ENCODE assay signal across 10 mouse cellular contexts in the genomic region with DNA sequence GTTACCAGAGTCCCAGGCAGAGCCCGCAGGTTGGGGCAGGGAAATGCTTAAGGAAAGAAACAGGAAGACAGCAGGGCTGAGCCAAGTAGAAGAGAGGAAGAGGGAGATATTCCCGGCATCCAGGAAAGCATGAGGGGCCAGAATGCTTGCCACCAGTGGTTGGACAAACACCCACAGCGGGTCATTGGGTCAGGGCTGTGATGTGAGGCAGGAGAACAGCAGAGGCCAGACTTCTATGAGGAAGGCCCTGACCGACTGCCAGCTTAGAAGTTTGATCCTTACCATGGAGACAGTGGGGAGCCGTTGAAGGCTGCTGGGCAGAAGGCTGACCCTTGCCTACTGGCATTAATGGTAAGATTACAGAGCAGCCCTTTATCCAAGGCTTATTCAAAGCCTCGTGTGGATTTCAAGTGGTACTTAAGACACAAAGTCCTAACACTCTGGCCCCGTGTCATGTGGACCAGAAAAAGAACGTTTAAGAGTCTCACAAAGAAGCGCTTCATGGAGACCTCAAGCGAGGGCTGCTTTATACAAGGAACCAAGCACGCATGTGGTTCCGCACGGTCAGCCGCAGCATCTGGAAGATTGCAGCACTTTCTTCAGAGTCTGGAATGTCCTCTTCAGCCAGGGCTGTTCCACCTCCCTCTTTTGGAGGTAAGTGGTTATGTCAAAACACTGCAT. TPM values are rescaled to one million over a fixed set of nuclear protein-coding genes. Genes with fewer than 3 reads are reported as not detected.
DNase-seq lines count a peak whose midpoint lies in the region; ATAC-seq and TF ChIP-seq lines count a peak whose summit lies in the region.
"Had no signal": no experiment of that assay in that cellular context is flagged by ENCODE, and none has a peak within 500 bp of the region (broad histone marks: within the 10 kb centered on the region; RNA-seq: fewer than 3 reads in every experiment).

No protein-coding gene starts in this region.

- H3K9me3 ChIP-seq in midbrain, embryonic 10.5 days (replicated peaks), result 0 out of 2 replicates have a peak, but pooled peaks cover 3% of the 10 kb centered on the region
- H3K9me3 ChIP-seq in midbrain, embryonic 13.5 days, result no peaks in the 10 kb centered on the region
- no peaks in the 10 kb centered on the region for H3K9me3 ChIP-seq in limb, embryonic 13.5 days

- TF ChIP-seq POLR2A in olfactory bulb, adult 2 months (IDR thresholded peaks at IDR 0.05; ENCODE audit: insufficient read depth, low read depth, low read length), result no peak

- ATAC-seq in midbrain, embryonic 13.5 days, result no peak
- 0 out of 2 replicates have a peak, but pooled peaks have one; percentile 8 for ATAC-seq in limb, embryonic 13.5 days (ENCODE audit: low FRiP score, low read depth)
- ATAC-seq: forebrain, embryonic 16.5 days; inflammation-experienced regulatory T-cells, adult 6 months had no signal

- H3K4me2 ChIP-seq in midbrain, embryonic 13.5 days (replicated peaks), result no peak overlapping the region
- H3K4me2 ChIP-seq in limb, embryonic 13.5 days (replicated peaks), result peak overlapping the region; percentile 44

- intact Hi-C loops in gastrocnemius, adult 2 months (cut with DNase I), result loop anchor here (5.0 kb wide), 1 partner anchor 37 kb away; no protein-coding TSS in a partner anchor
- intact Hi-C loops in gastrocnemius, postnatal 14 days (cut with DNase I; ENCODE audit: low total_unique reads), result loop anchor here (5.0 kb wide), 1 partner anchor 52 kb away; no protein-coding TSS in a partner anchor

- H3K27me3 ChIP-seq in midbrain, embryonic 10.5 days (ENCODE audit: low read depth, poor library complexity, severe bottlenecking), result peaks cover 59% of the 10 kb centered on the region
- H3K27me3 ChIP-seq in midbrain, embryonic 13.5 days, result peaks cover 3% of the 10 kb centered on the region; the same call in 1 of the 2 replicates
- H3K27me3 ChIP-seq in limb, embryonic 13.5 days, result no peaks in the 10 kb centered on the region

- peaks cover 73% of the 10 kb centered on the region for H3K4me1 ChIP-seq in midbrain, embryonic 10.5 days
- H3K4me1 ChIP-seq in midbrain, embryonic 13.5 days (replicated peaks), result peaks cover 56% of the 10 kb centered on the region
- peaks cover 71% of the 10 kb centered on the region for H3K4me1 ChIP-seq in limb, embryonic 13.5 days
- peaks cover 14% of the 10 kb centered on the region for H3K4me1 ChIP-seq in olfactory bulb, adult 2 months (ENCODE audit: control insufficient read depth, insufficient read depth, low read length)

- 0 out of 2 replicates have a peak overlapping the region, but pooled peaks have one; percentile 6 for H3K4me3 ChIP-seq in gastrocnemius, adult 2 months
- peak overlapping the region; percentile 7; the same call in 1 of the 2 replicates for H3K4me3 ChIP-seq in midbrain, embryonic 10.5 days
- no peak overlapping the region for H3K4me3 ChIP-seq in midbrain, embryonic 13.5 days (replicated peaks)
- no peak overlapping the region for H3K4me3 ChIP-seq in limb, embryonic 13.5 days
- no peak overlapping the region for H3K4me3 ChIP-seq in olfactory bulb, adult 2 months (ENCODE audit: insufficient read depth, low read depth, low read length)

- WGBS in midbrain, embryonic 10.5 days, result 32% methylated on average over 14 of the region's 14 CpGs
- WGBS in midbrain, embryonic 13.5 days, result 30% methylated on average over 14 of the region's 14 CpGs
- 37% methylated on average over 14 of the region's 14 CpGs for WGBS in limb, embryonic 13.5 days
- WGBS in olfactory bulb, adult 2 months, result 64% methylated on average over 14 of the region's 14 CpGs

- no peak overlapping the region for H3K9ac ChIP-seq in midbrain, embryonic 13.5 days (replicated peaks)
- no peak overlapping the region for H3K9ac ChIP-seq in limb, embryonic 13.5 days

- peaks cover 2% of the 10 kb centered on the region for H3K36me3 ChIP-seq in midbrain, embryonic 10.5 days
- no peaks in the 10 kb centered on the region for H3K36me3 ChIP-seq in midbrain, embryonic 13.5 days
- peaks cover 10% of the 10 kb centered on the region; the same call in 1 of the 2 replicates for H3K36me3 ChIP-seq in limb, embryonic 13.5 days

- DNase-seq in gastrocnemius, adult 2 months, result no peak
- DNase-seq in gastrocnemius, postnatal 10 days, result no peak
- peak; percentile 62 for DNase-seq in midbrain, embryonic 10.5 days (ENCODE audit: low spot score)
- DNase-seq in yolk sac, embryonic 10.5 days (ENCODE audit: low spot score), result no peak
- DNase-seq in gastrocnemius, postnatal 14 days, result no peak

- H3K27ac ChIP-seq in gastrocnemius, adult 2 months, result peak overlapping the region; percentile 61
- 0 out of 2 replicates have a peak overlapping the region, but pooled peaks have one; percentile 17 for H3K27ac ChIP-seq in midbrain, embryonic 10.5 days (replicated peaks)
- no peak overlapping the region for H3K27ac ChIP-seq in midbrain, embryonic 13.5 days
- peak overlapping the region; percentile 82 for H3K27ac ChIP-seq in limb, embryonic 13.5 days
- H3K27ac ChIP-seq in olfactory bulb, adult 2 months (ENCODE audit: insufficient read depth, low read depth, low read length), result 0 out of 2 replicates have a peak overlapping the region, but pooled peaks have one; percentile 26

- TF ChIP-seq CTCF in gastrocnemius, adult 2 months (IDR thresholded peaks at IDR 0.05), result no peak
- no peak for TF ChIP-seq CTCF in olfactory bulb, adult 2 months (IDR thresholded peaks at IDR 0.05; ENCODE audit: insufficient read depth, low read depth, low read length)

RNA-seq across cellular contexts. Expression of a gene that starts 4.0 kb away (rescaled TPM):
- total RNA-seq in gastrocnemius, adult 2 months (2021), result 10 to 100 TPM; 10.2 to 11.9 TPM
- 10 to 100 TPM; 15.6 to 18.5 TPM for total RNA-seq in gastrocnemius, postnatal 10 days (2021)
- 5.9 and 6.3 TPM in 2 replicates for polyA plus RNA-seq in midbrain, embryonic 10.5 days (2016; fragmentation: Nextera tagmentation; extraction: Ambion mirVana)
- 3.6 and 5.2 TPM in 2 replicates for polyA plus RNA-seq in midbrain, embryonic 13.5 days (2015; fragmentation: Nextera tagmentation; extraction: Ambion mirVana)
- polyA plus RNA-seq in limb, embryonic 13.5 days (2015; fragmentation: Nextera tagmentation; extraction: Ambion mirVana), result 8.9 and 9.9 TPM in 2 replicates
- polyA plus RNA-seq in olfactory bulb, adult 2 months (2012; ENCODE audit: insufficient read depth, insufficient read length, low replicate concordance, missing spikeins), result not detected in 2 replicates
- total RNA-seq in gastrocnemius, postnatal 14 days (2021), result 10 to 100 TPM; 10.8 to 11.2 TPM

Comparison
In these comparisons a context has a peak if more than half of its experiments do, and no peak if none do; other contexts are left out.
1. H3K4me3 ChIP-seq: peak in gastrocnemius, adult 2 months (single experiment) and midbrain, embryonic 10.5 days (single experiment); none in midbrain, embryonic 13.5 days (single experiment), limb, embryonic 13.5 days (single experiment) and olfactory bulb, adult 2 months (single experiment).